Mouse (Mus musculus) common myeloid progenitor, adult 5-6 weeks (primary cell): ENCODE data around the gene Olfr12. TPM values are rescaled to one million over a fixed set of nuclear protein-coding genes. Genes with fewer than 3 reads are reported as not detected.
A peak's percentile ranks its signal among the peaks of the same experiment; 100 is the strongest.

Experiments
- ATAC-seq: replicated peaks from 2 replicates; pipeline ENCODE4 v1.8.0; 2016; ENCODE audit warnings: low read depth, mild to moderate bottlenecking, moderate TSS enrichment, inconsistent platforms; ENCODE audit not compliant: poor library complexity, severe bottlenecking
- total RNA-seq: library from RNA; stranded (forward); fragments of 200-1000, 187-1606 nt; gene quantifications from 2 replicates; pipeline ENCODE4 v1.2.3, GENCODE M21; 2017

Olfr12 gene
- total RNA-seq, 1 experiment from 2014 or later, result not detected

DNA sequence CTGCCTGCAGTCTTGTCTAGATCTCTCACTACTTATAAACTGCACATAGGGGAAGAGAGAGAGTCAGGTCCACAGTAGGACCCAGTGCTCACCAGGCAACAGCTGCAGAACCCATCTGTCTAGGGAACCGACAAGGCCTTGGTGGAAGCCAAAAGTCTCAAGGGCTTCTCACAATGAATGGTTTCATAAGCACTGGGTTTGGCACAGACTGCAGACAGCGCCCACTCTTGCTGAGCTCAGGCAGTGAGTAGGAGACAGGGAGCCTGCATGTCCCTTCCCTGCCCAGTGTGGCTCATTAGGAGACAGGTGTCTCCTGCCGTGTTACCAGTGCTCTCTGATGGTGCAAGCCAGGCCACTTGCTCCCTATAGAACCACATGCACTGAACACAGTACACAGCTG is 20.6 kb downstream of the Olfr12 start:
- ATAC-seq, result no peak

- ATAC-seq, result no peak
Observed at GRCm38 (mm10) chr1:92638736-92639135, 21.1 kb downstream of the Olfr12 start.

DNA sequence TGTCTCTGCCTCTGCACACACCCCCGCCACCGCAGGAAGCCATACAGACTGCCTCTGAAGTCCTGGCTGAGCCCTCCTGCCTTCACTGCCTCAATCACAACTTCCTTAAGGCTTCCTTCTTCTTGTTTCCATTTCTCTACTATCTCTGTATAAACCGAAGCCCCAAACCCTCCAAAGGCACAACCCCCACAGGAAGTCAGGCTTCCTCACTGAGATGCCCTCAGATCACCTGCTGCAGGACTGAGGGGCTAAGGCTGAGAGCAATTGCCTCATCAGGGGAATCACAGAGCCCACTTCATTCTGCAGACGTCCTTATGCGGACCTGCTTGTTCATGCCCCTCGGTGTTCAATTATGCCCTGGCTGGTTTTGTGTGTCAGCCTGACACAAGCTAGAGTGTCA is 22.8 kb downstream of the Olfr12 start:
- ATAC-seq, result peak; percentile 31

- peak; percentile 85 for ATAC-seq
Observed at GRCm38 (mm10) chr1:92641514-92642272, 24.1 kb downstream of the Olfr12 start, which contains the start of gene Cops9. TSS of gene Cops9 (minus strand) at chr1:92641985.

DNA sequence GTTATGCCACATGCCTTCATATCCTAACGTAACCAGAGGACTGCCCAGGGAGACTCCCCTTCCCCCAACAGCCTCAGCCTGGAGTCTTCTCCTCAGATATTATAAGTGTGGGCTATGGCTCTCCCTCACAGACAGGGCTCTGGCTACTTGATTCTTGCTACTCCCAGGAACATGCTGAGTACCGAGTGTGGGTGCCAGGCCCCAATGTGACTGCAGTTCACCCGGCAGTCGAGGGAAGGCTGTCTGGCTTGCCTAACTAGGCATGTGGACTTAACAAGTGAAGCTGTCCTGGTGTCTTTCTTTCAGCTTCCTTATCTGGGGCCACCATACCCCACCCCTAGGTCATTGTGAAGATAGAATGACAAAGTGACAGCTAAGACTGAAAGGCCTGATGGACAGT is 26.1 kb downstream of the Olfr12 start:
- ATAC-seq, result no peak

DNA sequence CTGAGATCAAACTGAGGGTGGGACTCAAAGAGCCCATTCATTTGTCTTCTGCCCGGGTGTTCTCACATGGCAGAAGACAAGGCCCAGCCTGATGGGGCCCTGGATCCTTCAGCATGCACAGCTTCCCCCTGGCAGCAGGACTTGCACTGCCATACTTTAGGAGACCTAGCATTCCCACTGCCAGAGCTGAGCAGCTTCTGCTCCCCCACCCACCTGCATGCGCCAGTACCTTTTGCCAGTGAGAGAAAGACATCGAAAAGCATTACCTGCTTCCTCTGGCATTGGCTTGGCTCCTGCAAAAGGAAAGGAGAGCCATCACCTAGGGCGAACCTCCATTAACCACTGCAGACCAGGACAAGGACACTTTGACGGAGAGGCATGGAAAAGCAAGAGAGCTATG is 27.3 kb downstream of the Olfr12 start:
- no peak for ATAC-seq

- no peak for ATAC-seq
Observed at GRCm38 (mm10) chr1:92646111-92646510, 28.5 kb downstream of the Olfr12 start.

GRCm38 (mm10) chr1:92646601-92647000 is 29.0 kb downstream of the Olfr12 start:
- ATAC-seq, result no peak

DNA sequence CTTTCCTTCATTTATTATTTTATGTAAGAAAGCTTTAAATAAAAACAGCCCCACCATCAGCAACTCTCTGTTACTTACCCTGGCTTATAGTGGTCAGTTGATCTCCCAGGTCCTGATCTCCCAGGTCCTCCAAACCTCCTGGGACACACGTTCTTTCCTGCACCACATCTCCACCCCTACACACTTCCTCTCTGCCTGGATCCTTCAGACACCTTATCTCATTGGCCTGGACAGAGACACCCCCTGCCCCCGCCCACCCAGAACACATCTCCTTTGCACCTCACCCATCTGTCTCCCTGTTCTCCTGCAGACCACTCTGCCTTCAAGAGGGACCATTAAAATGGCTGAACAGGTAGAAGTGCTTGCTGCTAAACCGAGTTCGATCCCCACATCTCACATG is 29.4 kb downstream of the Olfr12 start:
- no peak for ATAC-seq

GRCm38 (mm10) chr1:92647752-92648151 is 30.2 kb downstream of the Olfr12 start:
- peak; percentile 72 for ATAC-seq

- ATAC-seq, result peak; percentile 54
Observed at GRCm38 (mm10) chr1:92648197-92648596, 30.6 kb downstream of the Olfr12 start.

DNA sequence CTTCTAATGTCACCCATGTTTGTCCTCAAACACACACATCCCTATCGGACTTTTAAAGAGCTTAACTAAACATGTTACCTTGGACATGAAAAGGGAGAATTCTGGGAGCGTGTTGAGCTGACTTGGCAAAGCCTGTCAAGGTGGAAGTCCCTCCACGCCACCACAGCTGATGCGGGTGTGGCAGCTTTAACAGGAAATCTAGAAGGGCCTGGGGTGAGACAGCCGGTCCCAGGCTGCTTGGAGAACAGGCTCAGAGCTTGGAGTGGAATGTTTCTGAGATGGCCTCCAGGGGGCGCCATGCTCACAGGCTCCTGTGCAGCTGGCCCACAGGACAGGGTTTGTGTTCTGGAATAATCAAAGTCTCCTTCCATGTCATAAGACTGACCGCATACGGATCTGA is 31.1 kb downstream of the Olfr12 start, which contains the start of gene Otos:
Gene Otos, minus strand, starts transcription at position 169 of the 400 bp plus-strand sequence.
- ATAC-seq, result peak; percentile 59

DNA sequence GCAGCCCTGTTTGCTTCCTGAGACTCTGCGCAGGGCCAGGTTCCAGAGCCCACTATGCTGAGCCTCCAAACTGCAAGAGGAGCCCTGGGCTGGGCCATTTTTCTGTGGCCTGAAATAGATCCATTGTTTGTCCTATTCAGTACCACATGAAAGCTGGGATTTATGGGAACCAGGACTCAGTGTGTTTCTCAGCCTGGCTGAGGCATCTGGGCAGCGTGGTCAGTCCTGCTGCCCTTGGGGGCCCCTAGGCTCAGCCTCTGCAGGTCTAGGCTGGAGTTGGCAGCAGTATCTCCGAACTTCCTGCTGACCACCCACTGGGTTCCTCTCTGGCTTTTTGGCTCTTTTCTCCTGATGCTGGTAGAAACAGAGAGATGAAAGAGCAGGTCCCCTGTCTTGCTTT is 33.9 kb downstream of the Olfr12 start:
- no peak for ATAC-seq

- no peak for ATAC-seq
Observed at GRCm38 (mm10) chr1:92653179-92653578, 35.6 kb downstream of the Olfr12 start.

DNA sequence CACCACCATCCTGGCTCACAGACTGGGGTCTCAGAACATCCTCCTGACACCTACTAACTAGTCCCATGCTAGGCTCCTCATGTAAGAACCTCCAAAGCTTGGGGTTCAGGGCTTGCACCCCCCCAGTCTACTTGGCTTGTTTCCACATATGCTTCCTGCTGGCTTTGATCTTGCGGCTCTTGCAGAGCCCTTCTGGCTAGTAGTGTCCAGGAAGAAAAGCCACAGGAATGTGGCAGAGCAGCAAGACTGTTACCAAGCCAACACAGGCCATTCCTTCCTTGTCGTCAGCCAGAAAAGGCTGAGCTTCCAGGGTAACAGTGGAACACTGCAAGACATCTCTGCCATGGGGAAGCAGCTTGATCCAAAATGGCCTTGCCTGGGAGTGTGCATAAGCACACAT is 37.1 kb downstream of the Olfr12 start:
- no peak for ATAC-seq

GRCm38 (mm10) chr1:92657025-92657820 is 39.6 kb downstream of the Olfr12 start:
- ATAC-seq, result no peak

DNA sequence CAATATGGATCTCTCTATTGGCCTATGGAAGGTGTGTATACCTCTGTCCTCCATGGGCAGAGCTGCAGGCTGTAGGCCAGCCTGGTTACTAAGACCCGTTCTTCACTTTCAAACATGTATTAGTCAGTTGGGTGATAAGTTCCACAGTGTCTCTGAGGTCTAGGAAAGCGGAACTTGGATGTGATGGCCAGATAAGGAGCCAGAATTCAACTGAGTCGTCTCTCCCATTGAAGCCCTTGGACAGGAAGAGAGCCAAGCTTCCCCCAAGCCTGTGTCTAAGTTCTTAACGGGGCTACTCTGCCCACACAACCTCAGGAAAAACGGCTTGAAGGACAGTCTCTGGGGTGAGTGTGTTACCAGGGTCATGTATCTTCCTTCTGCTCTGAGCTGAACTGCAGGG is 41.8 kb downstream of the Olfr12 start:
- peak; percentile 89 for ATAC-seq

DNA sequence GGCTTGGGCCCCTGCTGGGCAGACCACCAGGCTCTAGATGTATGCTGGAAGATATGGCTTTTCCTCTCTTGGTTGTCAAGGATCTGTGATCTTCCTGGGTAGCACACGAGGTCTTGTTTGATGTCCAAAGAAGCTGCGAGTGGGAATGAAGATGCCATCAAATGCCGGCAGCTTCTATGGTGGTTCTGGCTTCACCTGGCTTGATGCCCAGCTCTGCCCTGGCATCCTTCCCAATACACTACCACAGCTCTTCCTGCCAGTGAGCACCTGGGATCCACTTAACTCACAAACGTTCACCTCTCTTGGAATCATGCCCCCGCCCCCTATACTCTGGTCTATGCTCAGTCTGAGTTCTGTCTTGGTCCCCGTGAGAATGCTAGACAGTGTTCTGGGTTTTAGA is 49.5 kb downstream of the Olfr12 start:
- no peak for ATAC-seq

DNA sequence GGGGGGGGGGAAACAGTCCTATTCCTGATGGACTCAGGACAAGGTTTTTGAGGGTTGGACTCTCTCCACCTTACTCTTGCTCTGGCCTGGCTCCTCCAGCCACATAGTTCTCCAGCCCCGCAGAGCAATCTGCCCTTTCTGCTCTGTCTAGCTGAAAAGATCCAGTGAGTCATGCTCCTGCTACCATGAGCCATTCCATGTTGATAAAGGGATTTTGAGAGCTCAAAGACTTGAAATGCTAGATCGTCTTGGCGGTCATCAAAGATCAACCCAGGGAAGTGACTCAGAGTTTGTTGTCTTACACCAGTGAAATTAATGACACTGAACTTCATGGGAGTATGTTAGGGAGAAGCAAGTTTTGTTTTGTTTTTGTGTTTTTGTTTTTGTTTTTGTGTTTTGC is 51.8 kb downstream of the Olfr12 start:
- no peak for ATAC-seq

- ATAC-seq, result no peak
Observed at GRCm38 (mm10) chr1:92671326-92671725, 53.7 kb downstream of the Olfr12 start.
